Mouse (Mus musculus): ENCODE data around the gene 4931422A03Rik. TPM values are rescaled to one million over a fixed set of nuclear protein-coding genes. Genes with fewer than 3 reads are reported as not detected.

The 4931422A03Rik gene
- polyA plus RNA-seq, 1 experiment from 2014 or later, result 1.5 TPM

- Histone ChIP-seq H3K9ac (ENCODE audit: low read length) (no peak overlapping the region), H3K27ac (replicated peaks; ENCODE audit: low read depth, low read length) (no peak overlapping the region), H3K4me3 (ENCODE audit: low read depth, low read length) (no peak overlapping the region), H3K9me3 (ENCODE audit: control insufficient read depth, low read length) (no peaks in the 10 kb centered on the region), H3K27me3 (ENCODE audit: control insufficient read depth, insufficient read depth, low read length) (no peaks in the 10 kb centered on the region), H3K4me1 (ENCODE audit: control insufficient read depth, insufficient read depth, low read length) (no peaks in the 10 kb centered on the region), H3K4me2 (ENCODE audit: low read depth, severe bottlenecking) (no peak overlapping the region), H3K36me3 (ENCODE audit: control insufficient read depth, insufficient read depth, low read length) (no peaks in the 10 kb centered on the region)
- ATAC-seq (ENCODE audit: insufficient number of reproducible peaks, low FRiP score, low TSS enrichment, low read depth) (no peak), DNase-seq (ENCODE audit: low spot score) (no peak)
- 85% methylated on average over 2 of the region's 2 CpGs for WGBS
These were observed 109.8 kb downstream of the 4931422A03Rik start for GRCm38 (mm10) chr2:103918375-103918774.

DNA sequence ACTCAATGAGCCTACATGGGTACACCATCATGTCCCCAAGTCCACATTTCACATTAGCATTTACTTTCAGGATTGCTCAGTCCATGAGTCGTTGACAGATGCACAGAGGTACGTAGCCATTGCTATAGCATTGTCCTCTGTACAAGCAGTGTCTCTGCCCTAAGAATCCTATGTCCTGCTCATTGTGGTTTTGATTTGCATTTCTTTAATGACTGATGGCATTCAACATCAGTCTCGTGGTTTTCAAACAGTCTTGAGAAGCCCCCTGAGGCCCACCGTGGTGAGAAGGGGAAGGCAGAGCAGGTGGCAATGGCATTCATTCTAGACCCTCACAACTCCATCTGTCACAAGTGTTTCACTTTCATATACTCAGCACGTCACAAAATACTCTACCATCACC, 110.8 kb downstream of the 4931422A03Rik start:
- 86% methylated on average over 5 of the region's 5 CpGs for WGBS
- H3K9ac ChIP-seq (ENCODE audit: low read length), result no peak overlapping the region
- H3K27me3 ChIP-seq (ENCODE audit: control insufficient read depth, insufficient read depth, low read length), result no peaks in the 10 kb centered on the region
- H3K4me2 ChIP-seq (ENCODE audit: low read depth, severe bottlenecking), result no peak overlapping the region
- no peak overlapping the region for H3K27ac ChIP-seq (replicated peaks; ENCODE audit: low read depth, low read length)
- no peaks in the 10 kb centered on the region for H3K36me3 ChIP-seq (ENCODE audit: control insufficient read depth, insufficient read depth, low read length)
- no peak overlapping the region for H3K4me3 ChIP-seq (ENCODE audit: low read depth, low read length)
- H3K9me3 ChIP-seq (ENCODE audit: control insufficient read depth, low read length), result no peaks in the 10 kb centered on the region
- ATAC-seq (ENCODE audit: insufficient number of reproducible peaks, low FRiP score, low TSS enrichment, low read depth), result no peak
- no peak for DNase-seq (ENCODE audit: low spot score)
- no peaks in the 10 kb centered on the region for H3K4me1 ChIP-seq (ENCODE audit: control insufficient read depth, insufficient read depth, low read length)

Other genes starting within 250 kb of the 4931422A03Rik start
- gene Caprin1, start 230.7 kb downstream of the 4931422A03Rik start, polyA plus RNA-seq (2014; fragmentation: Nextera tagmentation; extraction: Ambion mirVana), result 602 and 629 TPM in 2 replicates
- gene Lmo2, start 70.4 kb downstream of the 4931422A03Rik start, polyA plus RNA-seq (2014; fragmentation: Nextera tagmentation; extraction: Ambion mirVana), result 35.6 and 42.3 TPM in 2 replicates
- 53.0 and 54.6 TPM in 2 replicates for gene Fbxo3, start 640 bp downstream of the 4931422A03Rik start, polyA plus RNA-seq (2014; fragmentation: Nextera tagmentation; extraction: Ambion mirVana)
- gene Gm10912, start 37.5 kb upstream of the 4931422A03Rik start, polyA plus RNA-seq (2014; fragmentation: Nextera tagmentation; extraction: Ambion mirVana), result not detected in 2 replicates
- not detected in 2 replicates for gene Gm10799, start 40.2 kb upstream of the 4931422A03Rik start, polyA plus RNA-seq (2014; fragmentation: Nextera tagmentation; extraction: Ambion mirVana)
- gene Cd59b, start 41.5 kb upstream of the 4931422A03Rik start, polyA plus RNA-seq (2014; fragmentation: Nextera tagmentation; extraction: Ambion mirVana), result 4.9 and 5.7 TPM in 2 replicates
- 18.2 and 19.2 TPM in 2 replicates for gene Cd59a, start 67.4 kb upstream of the 4931422A03Rik start, polyA plus RNA-seq (2014; fragmentation: Nextera tagmentation; extraction: Ambion mirVana)
- gene A930018P22Rik, start 94.4 kb upstream of the 4931422A03Rik start, polyA plus RNA-seq (2014; fragmentation: Nextera tagmentation; extraction: Ambion mirVana), result not detected in 2 replicates

All from limb, embryonic 11.5 days (tissue).